Mouse (Mus musculus) thymus, adult 18-20 months (tissue): ENCODE data around the gene Hmox2.
"Not testable (repeated sequence)": the region's sequence is repeated elsewhere in the genome, so short reads cannot be mapped to it uniquely, and the experiment has no call there.

Source experiments
- DNase-seq, 2 experiments: peaks; one replicate each; pipeline ENCODE4 v3.0.0; 2022; ENCODE audit warnings: mixed read lengths in 2 of 2

Gene Hmox2

GRCm38 (mm10) chr16:4725780-4726527 lies at the start of gene Hmox2:
Hmox2 (plus strand) TSS chr16:4726361.
- DNase-seq: peak; percentile 91

GRCm38 (mm10) chr16:4676836-4677235 lies 49.3 kb upstream of the Hmox2 start:
- DNase-seq: no peak

DNA sequence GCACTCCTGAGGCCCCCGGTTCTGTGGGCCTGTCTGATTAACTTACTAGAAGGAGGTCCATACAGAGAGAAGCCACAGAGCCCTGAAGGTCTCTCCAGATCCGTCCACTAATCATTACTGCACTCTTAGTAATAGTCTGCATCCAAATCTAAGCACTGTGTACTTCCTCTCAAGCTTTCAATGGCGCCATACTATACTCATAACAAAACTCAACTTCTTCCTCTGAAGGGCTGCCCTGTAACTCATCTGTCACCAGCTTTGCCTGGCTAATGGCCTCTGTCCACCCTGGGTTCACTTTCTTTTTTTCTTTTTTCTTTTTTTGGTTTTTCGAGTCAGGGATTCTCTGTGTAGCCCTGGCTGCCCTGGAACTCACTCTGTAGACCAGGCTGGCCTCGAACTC lies 48.1 kb upstream of the Hmox2 start:
- no peak for DNase-seq

- DNase-seq: peak; percentile 90 to 93
These were observed 46.8 kb upstream of the Hmox2 start, which contains the start of gene Coro7 for GRCm38 (mm10) chr16:4679121-4680018. Coro7 (minus strand) TSS chr16:4679777.

- not testable (repeated sequence) for DNase-seq
These were observed 45.2 kb upstream of the Hmox2 start for GRCm38 (mm10) chr16:4680922-4681455.

GRCm38 (mm10) chr16:4682628-4683179 lies 43.5 kb upstream of the Hmox2 start:
- no peak for DNase-seq

DNA sequence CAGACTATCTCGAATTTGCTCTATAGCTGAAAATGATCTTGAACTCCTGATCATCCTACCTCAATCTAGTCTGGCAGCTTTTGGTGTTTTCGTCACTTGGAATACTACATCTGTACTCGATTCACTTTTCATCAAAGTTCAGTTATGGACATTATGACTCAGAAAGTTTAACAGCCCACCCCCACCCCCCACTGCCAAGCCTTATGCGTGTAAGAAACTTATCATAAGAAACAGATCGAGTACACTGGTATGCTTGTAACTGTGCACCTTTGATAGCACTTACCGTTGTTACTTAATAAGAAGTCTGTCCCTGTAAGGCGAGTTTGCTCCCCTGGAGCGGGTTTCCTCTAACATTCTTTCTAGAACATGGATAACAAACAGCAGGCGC lies 43.0 kb upstream of the Hmox2 start:
- no peak for DNase-seq

- peak; percentile 93 to 94 for DNase-seq
These were observed 42.3 kb upstream of the Hmox2 start for GRCm38 (mm10) chr16:4683581-4684456.

GRCm38 (mm10) chr16:4684457-4684791 lies 41.7 kb upstream of the Hmox2 start:
- no peak for DNase-seq

DNA sequence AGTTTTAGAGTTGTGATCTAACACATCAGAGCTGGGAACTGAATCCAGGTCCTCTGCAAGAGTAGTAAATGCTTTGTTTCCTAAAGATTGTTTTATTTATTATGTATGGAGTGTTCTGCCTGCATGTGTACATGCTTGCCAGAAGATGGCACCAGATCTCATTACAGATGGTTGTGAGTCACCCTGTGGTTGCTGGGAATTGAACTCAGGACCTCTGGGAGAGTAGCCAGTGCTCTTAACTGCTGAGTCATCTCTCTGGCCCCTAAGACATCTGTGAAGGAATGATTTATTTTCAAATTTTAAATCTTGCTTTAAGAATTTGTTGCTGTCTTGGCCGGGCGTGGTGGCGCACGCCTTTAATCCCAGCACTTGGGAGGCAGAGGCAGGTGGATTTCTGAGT lies 36.8 kb upstream of the Hmox2 start:
- not testable (repeated sequence) for DNase-seq

DNA sequence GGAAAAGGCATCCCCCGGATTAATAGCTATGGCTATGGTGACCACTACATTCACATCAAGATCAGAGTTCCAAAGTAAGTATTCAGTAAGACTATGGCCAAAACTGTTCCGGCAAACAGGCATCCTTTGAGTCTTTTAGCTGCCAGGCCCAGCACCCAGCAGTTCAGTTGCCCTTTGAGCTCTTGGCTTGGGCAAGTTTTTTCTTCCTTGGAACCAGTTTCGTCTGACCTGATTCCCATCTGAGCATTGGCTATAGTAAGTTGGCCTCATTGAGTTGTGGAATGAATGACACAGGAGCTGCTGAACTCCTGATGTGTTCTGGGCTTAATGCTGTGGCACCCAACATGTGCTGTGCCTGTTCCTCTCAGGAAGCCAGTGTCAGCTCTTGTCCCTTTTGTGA lies 24.9 kb upstream of the Hmox2 start:
- DNase-seq: no peak

- no peak for DNase-seq
These were observed 23.5 kb upstream of the Hmox2 start for GRCm38 (mm10) chr16:4702646-4703045.

GRCm38 (mm10) chr16:4705541-4705940 lies 20.6 kb upstream of the Hmox2 start:
- DNase-seq: no peak

DNA sequence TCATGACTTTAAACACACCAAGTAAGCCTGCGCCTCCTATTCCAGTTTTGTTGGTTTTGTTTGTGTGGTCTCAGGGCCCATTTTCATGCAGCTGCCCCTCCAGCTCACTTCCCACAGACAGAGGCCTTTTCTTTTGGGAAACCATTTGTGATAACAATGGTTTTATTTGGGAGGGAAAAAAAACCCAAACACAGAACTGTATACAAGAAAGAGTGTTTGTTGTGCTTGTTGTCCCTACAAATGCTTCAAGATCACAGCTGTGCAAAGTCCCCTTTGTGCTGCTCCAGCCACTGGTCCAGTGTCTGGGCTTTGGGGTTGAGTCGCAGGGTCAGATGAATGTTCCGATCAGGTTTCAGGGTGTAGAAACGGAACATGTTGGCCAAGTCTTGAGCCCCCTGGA lies 15.0 kb upstream of the Hmox2 start:
- no peak for DNase-seq

DNA sequence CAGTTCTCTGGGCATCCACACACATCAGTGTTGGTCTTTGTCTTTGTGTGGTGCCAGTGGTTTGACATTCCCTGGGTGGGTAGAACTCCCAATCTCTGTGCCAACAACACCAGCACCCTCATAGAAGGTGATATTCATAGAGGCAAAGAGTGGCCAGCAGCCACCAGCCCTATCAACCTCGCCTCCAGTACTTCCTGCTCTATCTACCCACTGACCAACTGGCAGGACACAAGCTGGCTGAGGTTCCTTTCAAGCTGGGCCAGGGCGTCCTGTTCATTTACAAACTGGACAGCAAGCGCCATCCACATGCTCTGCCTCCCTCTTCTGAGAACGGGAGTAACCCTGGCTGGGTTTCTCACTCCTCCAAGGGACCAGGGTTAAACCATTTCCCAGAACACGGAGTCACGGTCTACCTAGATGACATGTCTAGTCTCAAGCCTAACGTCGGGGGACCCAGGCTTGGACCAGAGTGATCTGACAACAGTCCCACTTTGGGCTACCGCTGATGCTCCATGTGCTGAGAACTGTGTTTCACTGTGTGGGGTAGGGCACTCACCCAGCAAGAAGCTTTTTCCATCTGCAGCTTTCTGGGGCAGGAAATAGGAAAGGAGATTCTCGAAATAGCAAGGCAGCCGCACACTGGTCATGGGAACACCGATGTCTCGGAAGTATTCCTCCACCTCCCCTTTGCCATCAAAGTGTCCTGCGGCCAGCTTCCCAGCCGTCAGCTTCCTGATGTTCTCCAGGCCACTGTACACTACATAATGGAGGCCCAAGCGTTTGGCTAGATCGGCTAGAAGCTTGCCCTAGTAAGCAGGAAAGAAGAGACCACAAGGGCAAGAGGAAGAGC lies 12.1 kb upstream of the Hmox2 start:
- no peak for DNase-seq

- DNase-seq: no peak
These were observed 8.3 kb upstream of the Hmox2 start for GRCm38 (mm10) chr16:4717866-4718265.

GRCm38 (mm10) chr16:4718753-4719518 lies 7.2 kb upstream of the Hmox2 start, which contains the start of gene Nmral1:
Nmral1 (minus strand) TSS chr16:4719356.
- DNase-seq: peak; percentile 36 to 61

GRCm38 (mm10) chr16:4722128-4722914 lies 3.8 kb upstream of the Hmox2 start:
- no peak for DNase-seq

- no peak for DNase-seq
These were observed 3.3 kb upstream of the Hmox2 start for GRCm38 (mm10) chr16:4722915-4723209.

DNA sequence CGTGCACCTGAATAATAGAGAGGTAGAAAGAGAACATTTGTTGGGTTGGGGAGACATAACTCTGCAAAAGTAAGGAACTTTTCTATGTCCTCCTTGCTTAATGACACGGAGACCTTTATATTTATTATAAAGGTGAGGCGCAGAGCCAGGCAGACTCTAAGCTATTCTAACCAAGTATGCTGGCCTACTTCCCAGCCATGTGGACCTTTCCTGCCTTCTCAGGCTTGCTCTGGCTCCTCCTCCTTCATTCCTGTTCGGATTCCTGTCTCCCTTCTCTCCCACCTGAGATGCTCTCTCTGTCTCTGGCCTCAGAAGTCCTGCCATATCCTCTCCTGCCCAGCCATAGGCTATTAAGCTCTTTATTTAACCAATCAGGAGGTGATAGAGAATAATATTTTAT lies 895 bp upstream of the Hmox2 start:
- no peak for DNase-seq
